Mouse (Mus musculus): ENCODE data around the gene Olfr1258. TPM values are rescaled to one million over a fixed set of nuclear protein-coding genes. Genes with fewer than 3 reads are reported as not detected.
"Not testable (repeated sequence)": the region's sequence is repeated elsewhere in the genome, so short reads cannot be mapped to it uniquely, and the experiment has no call there.

The Olfr1258 gene
- polyA plus RNA-seq (2016; fragmentation: Nextera tagmentation; extraction: Ambion mirVana) = not detected in 2 replicates

- H3K27ac ChIP-seq = no peak within 1 kb of the TSS
- no peak for DNase-seq (ENCODE audit: extremely low spot score, low spot score)
- no peaks in the 10 kb centered on the region for H3K36me3 ChIP-seq (replicated peaks)
- H3K9me3 ChIP-seq = no peaks in the 10 kb centered on the region
- H3K4me1 ChIP-seq = no peaks in the 10 kb centered on the region
- H3K27me3 ChIP-seq (ENCODE audit: poor library complexity, severe bottlenecking) = no peaks in the 10 kb centered on the region
- H3K4me3 ChIP-seq = no peak within 1 kb of the TSS
These were observed at the start of gene Olfr1258 for GRCm38 (mm10) chr2:89927009-89927408. Olfr1258 (plus strand) TSS chr2:89927309.

- no peaks in the 10 kb centered on the region for H3K27me3 ChIP-seq (ENCODE audit: poor library complexity, severe bottlenecking)
- peaks cover 3% of the 10 kb centered on the region; the same call in 1 of the 2 replicates for H3K9me3 ChIP-seq
- 88% methylated on average over 1 of the region's 1 CpGs for WGBS
- no peaks in the 10 kb centered on the region for H3K36me3 ChIP-seq (replicated peaks)
- no peak within 1 kb of the TSS for H3K4me3 ChIP-seq
- no peak for DNase-seq (ENCODE audit: extremely low spot score, low spot score)
- no peak within 1 kb of the TSS for H3K27ac ChIP-seq
- no peaks in the 10 kb centered on the region for H3K4me1 ChIP-seq
These were observed 49.0 kb upstream of the Olfr1258 start, which contains the start of gene Olfr1257 for GRCm38 (mm10) chr2:89878137-89878536. Olfr1257 (plus strand) TSS chr2:89878437.

- H3K27ac ChIP-seq; H3K9me3 ChIP-seq; DNase-seq (ENCODE audit: extremely low spot score, low spot score); H3K27me3 ChIP-seq (ENCODE audit: poor library complexity, severe bottlenecking); H3K36me3 ChIP-seq (replicated peaks); H3K4me1 ChIP-seq; H3K4me3 ChIP-seq: not testable (repeated sequence)
- 92% methylated on average over 9 of the region's 9 CpGs for WGBS
These were observed 14.5 kb upstream of the Olfr1258 start for GRCm38 (mm10) chr2:89912616-89913015.

GRCm38 (mm10) chr2:89948564-89948963 lies 21.5 kb downstream of the Olfr1258 start, which contains the start of gene Olfr1259:
Olfr1259 (minus strand) TSS chr2:89948664.
- no peaks in the 10 kb centered on the region for H3K27me3 ChIP-seq (ENCODE audit: poor library complexity, severe bottlenecking)
- H3K27ac ChIP-seq = no peak within 1 kb of the TSS
- DNase-seq (ENCODE audit: extremely low spot score, low spot score) = no peak
- no peaks in the 10 kb centered on the region for H3K4me1 ChIP-seq
- no peaks in the 10 kb centered on the region for H3K36me3 ChIP-seq (replicated peaks)
- no peak within 1 kb of the TSS for H3K4me3 ChIP-seq
- no peaks in the 10 kb centered on the region for H3K9me3 ChIP-seq
- WGBS = 90% methylated on average over 5 of the region's 5 CpGs

GRCm38 (mm10) chr2:89974184-89974583 lies 47.1 kb downstream of the Olfr1258 start, which contains the start of gene Olfr1260:
Olfr1260 (plus strand) TSS chr2:89974340.
- WGBS = 87% methylated on average over 2 of the region's 2 CpGs
- no peaks in the 10 kb centered on the region for H3K4me1 ChIP-seq
- H3K27ac ChIP-seq = no peak within 1 kb of the TSS
- no peak within 1 kb of the TSS for H3K4me3 ChIP-seq
- H3K9me3 ChIP-seq = no peaks in the 10 kb centered on the region
- no peak for DNase-seq (ENCODE audit: extremely low spot score, low spot score)
- H3K36me3 ChIP-seq (replicated peaks) = no peaks in the 10 kb centered on the region
- no peaks in the 10 kb centered on the region for H3K27me3 ChIP-seq (ENCODE audit: poor library complexity, severe bottlenecking)

- no peaks in the 10 kb centered on the region for H3K4me1 ChIP-seq
- H3K27me3 ChIP-seq (ENCODE audit: poor library complexity, severe bottlenecking) = no peaks in the 10 kb centered on the region
- no peaks in the 10 kb centered on the region for H3K9me3 ChIP-seq
- 79% methylated on average over 2 of the region's 2 CpGs for WGBS
- no peaks in the 10 kb centered on the region for H3K36me3 ChIP-seq (replicated peaks)
- no peak overlapping the region for H3K27ac ChIP-seq
- no peak overlapping the region for H3K4me3 ChIP-seq
- no peak for DNase-seq (ENCODE audit: extremely low spot score, low spot score)
These were observed 50.6 kb downstream of the Olfr1258 start for GRCm38 (mm10) chr2:89977709-89978108.

Other genes starting within 250 kb of the Olfr1258 start
- gene Olfr1252, start 202.3 kb upstream of the Olfr1258 start, polyA plus RNA-seq (2016; fragmentation: Nextera tagmentation; extraction: Ambion mirVana) = not detected in 2 replicates
- not detected in 2 replicates for gene Olfr1253, start 170.2 kb upstream of the Olfr1258 start, polyA plus RNA-seq (2016; fragmentation: Nextera tagmentation; extraction: Ambion mirVana)
- not detected in 2 replicates for gene Olfr1254, start 133.7 kb upstream of the Olfr1258 start, polyA plus RNA-seq (2016; fragmentation: Nextera tagmentation; extraction: Ambion mirVana)
- gene Olfr1255, start 115.3 kb upstream of the Olfr1258 start, polyA plus RNA-seq (2016; fragmentation: Nextera tagmentation; extraction: Ambion mirVana) = not detected in 2 replicates
- gene Olfr1256, start 85.8 kb upstream of the Olfr1258 start, polyA plus RNA-seq (2016; fragmentation: Nextera tagmentation; extraction: Ambion mirVana) = not detected in 2 replicates
- gene Olfr48, start 79.1 kb upstream of the Olfr1258 start, polyA plus RNA-seq (2016; fragmentation: Nextera tagmentation; extraction: Ambion mirVana) = not detected in 2 replicates
- not detected in 2 replicates for gene Olfr1257, start 48.9 kb upstream of the Olfr1258 start, polyA plus RNA-seq (2016; fragmentation: Nextera tagmentation; extraction: Ambion mirVana)
- gene Olfr1259, start 21.4 kb downstream of the Olfr1258 start, polyA plus RNA-seq (2016; fragmentation: Nextera tagmentation; extraction: Ambion mirVana) = not detected in 2 replicates
- gene Olfr1260, start 47.0 kb downstream of the Olfr1258 start, polyA plus RNA-seq (2016; fragmentation: Nextera tagmentation; extraction: Ambion mirVana) = not detected in 2 replicates
- gene Olfr1261, start 63.9 kb downstream of the Olfr1258 start, polyA plus RNA-seq (2016; fragmentation: Nextera tagmentation; extraction: Ambion mirVana) = not detected in 2 replicates
- not detected in 2 replicates for gene Olfr1262, start 72.8 kb downstream of the Olfr1258 start, polyA plus RNA-seq (2016; fragmentation: Nextera tagmentation; extraction: Ambion mirVana)
- gene Olfr1263, start 84.8 kb downstream of the Olfr1258 start, polyA plus RNA-seq (2016; fragmentation: Nextera tagmentation; extraction: Ambion mirVana) = not detected in 2 replicates
- gene Olfr1264, start 98.3 kb downstream of the Olfr1258 start, polyA plus RNA-seq (2016; fragmentation: Nextera tagmentation; extraction: Ambion mirVana) = not detected in 2 replicates
- not detected in 2 replicates for gene Olfr1265, start 108.0 kb downstream of the Olfr1258 start, polyA plus RNA-seq (2016; fragmentation: Nextera tagmentation; extraction: Ambion mirVana)
- not detected in 2 replicates for gene Olfr140, start 136.3 kb downstream of the Olfr1258 start, polyA plus RNA-seq (2016; fragmentation: Nextera tagmentation; extraction: Ambion mirVana)
- gene Olfr1269, start 194.1 kb downstream of the Olfr1258 start, polyA plus RNA-seq (2016; fragmentation: Nextera tagmentation; extraction: Ambion mirVana) = not detected in 2 replicates
- gene Olfr32, start 215.0 kb downstream of the Olfr1258 start, polyA plus RNA-seq (2016; fragmentation: Nextera tagmentation; extraction: Ambion mirVana) = not detected in 2 replicates
- gene Olfr1270, start 225.8 kb downstream of the Olfr1258 start, polyA plus RNA-seq (2016; fragmentation: Nextera tagmentation; extraction: Ambion mirVana) = not detected in 2 replicates